Mouse (Mus musculus) B cell, adult (primary cell): Measurements from ENCODE around the gene Exosc10. TPM values are rescaled to one million over a fixed set of nuclear protein-coding genes. Genes with fewer than 3 reads are reported as not detected.

Experiments used
- total RNA-seq: library from RNA; stranded (reverse); gene quantifications from 4 replicates; pipeline ENCODE4 v1.2.4, GENCODE M21; 2023; ENCODE audit not compliant: inconsistent age

The Exosc10 gene
- total RNA-seq: 106 to 110 TPM (median 109 TPM) in 4 replicates

GRCm38 (mm10) chr4:148558297-148559000 lies at the start of gene Exosc10:
Gene Exosc10, plus strand, starts transcription at chr4:148558429.

GRCm38 (mm10) chr4:148591171-148591630 lies 33.0 kb downstream of the Exosc10 start, which contains the start of gene Srm:
Gene Srm, plus strand, starts transcription at chr4:148591503.

GRCm38 (mm10) chr4:148602357-148603120 lies 44.3 kb downstream of the Exosc10 start, which contains the start of gene Masp2:
Gene Masp2, plus strand, starts transcription at chr4:148602554.

GRCm38 (mm10) chr4:148626623-148627185 lies 68.5 kb downstream of the Exosc10 start, which contains the start of gene Tardbp:
Gene Tardbp, minus strand, starts transcription at chr4:148627019.

Other genes starting within 250 kb of the Exosc10 start
- 9.7 to 10.7 TPM (median 10.3 TPM) in 4 replicates for gene Ubiad1, start 113.7 kb upstream of the Exosc10 start, total RNA-seq
- gene Mtor, start 109.8 kb upstream of the Exosc10 start, total RNA-seq: 47.5 to 51.5 TPM (median 50.0 TPM) in 4 replicates
- gene Angptl7, start 58.0 kb upstream of the Exosc10 start, total RNA-seq: not detected in 4 replicates
- gene Srm, start 33.1 kb downstream of the Exosc10 start, total RNA-seq: 27.6 to 35.9 TPM (median 31.8 TPM) in 4 replicates
- gene Masp2, start 44.1 kb downstream of the Exosc10 start, total RNA-seq: 0.57 to 1.5 TPM (median 1.3 TPM) in 4 replicates
- 323 to 409 TPM (median 352 TPM) in 4 replicates for gene Tardbp, start 68.6 kb downstream of the Exosc10 start, total RNA-seq
- not detected in 4 replicates for gene Gm572, start 84.9 kb downstream of the Exosc10 start, total RNA-seq
- 32.6 to 35.6 TPM (median 34.8 TPM) in 4 replicates for gene Casz1, start 246.0 kb downstream of the Exosc10 start, total RNA-seq